Mouse (Mus musculus) thymus, postnatal 14 days (tissue): ENCODE measurements around the gene Ccdc138.
A peak's percentile ranks its signal among the peaks of the same experiment; 100 is the strongest.
"Not testable (repeated sequence)": the region's sequence is repeated elsewhere in the genome, so short reads cannot be mapped to it uniquely, and the experiment has no call there.

Experiments
- DNase-seq: peaks from one replicate; pipeline ENCODE4 v3.0.0; 2021

The Ccdc138 gene

DNA sequence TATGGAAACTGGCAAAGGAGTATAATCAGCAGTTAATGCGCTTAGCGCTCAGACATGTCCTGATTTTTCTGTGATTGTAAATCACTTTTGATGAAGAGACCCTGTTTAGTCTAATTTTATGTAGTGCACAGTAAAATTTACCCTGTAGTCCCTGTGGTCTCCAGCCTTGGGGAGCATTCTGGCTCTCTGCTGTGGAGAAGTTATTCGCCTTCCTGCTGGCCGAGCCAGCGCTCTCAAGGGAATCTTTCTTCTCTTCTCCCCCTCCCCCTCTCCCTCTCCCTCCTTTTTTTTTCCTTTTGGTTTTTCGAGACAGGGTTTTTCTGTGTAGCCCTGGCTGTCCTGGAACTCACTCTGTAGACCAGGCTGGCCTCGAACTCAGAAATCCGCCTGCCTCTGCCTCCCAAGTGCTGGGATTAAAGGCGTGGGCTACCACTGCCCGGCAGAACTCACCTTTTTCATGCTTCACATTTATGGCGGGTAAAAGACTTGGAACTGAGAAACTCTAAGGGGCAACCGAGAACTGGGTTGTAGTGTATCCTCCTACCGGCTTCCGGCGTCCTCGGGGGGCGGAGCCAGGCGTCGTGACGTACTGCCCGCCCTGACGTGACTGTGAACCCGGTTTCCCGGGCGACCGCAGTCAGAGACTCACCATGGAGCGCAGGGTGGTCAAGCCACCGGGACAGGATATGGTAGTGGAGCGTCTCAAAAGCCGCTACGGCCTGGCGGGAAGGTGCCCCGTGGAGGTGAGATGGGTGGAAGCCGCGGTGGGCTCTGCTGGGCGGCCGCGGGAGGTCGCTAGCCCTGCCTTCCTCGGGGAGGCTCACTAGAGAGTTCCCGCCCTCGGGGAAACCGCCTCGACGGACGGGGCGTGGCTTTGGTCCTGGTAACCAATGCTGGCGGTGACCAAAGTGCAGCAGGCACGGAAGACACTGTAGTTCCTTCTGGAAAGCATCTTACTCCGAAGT lies at the start of gene Ccdc138:
Gene Ccdc138, plus strand, starts transcription at position 629 of the 965 bp plus-strand sequence.
- peak; percentile 96 for DNase-seq

GRCm38 (mm10) chr10:58451575-58451974 lies 46.2 kb upstream of the Ccdc138 start:
- no peak for DNase-seq

- no peak for DNase-seq
These were observed 45.6 kb upstream of the Ccdc138 start for GRCm38 (mm10) chr10:58452185-58452584.

DNA sequence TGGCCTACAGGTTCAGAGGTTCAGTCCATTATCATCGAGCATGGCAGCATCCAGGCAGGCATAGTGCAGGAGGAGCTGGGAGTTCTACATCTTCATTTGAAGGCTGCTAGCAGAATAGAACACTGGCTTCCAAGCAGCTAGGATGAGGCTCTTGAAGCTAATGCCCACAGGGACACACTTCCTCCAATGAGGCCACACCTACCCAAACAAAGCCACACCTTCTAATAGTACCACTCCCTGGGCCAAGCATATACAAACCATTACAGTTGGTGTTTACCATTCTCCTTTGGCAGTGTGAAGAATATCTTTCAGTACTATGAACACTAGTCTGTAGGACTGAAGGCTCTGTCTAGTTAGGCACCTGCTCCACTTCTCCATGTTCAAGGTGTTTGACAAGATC lies 37.9 kb upstream of the Ccdc138 start:
- no peak for DNase-seq

DNA sequence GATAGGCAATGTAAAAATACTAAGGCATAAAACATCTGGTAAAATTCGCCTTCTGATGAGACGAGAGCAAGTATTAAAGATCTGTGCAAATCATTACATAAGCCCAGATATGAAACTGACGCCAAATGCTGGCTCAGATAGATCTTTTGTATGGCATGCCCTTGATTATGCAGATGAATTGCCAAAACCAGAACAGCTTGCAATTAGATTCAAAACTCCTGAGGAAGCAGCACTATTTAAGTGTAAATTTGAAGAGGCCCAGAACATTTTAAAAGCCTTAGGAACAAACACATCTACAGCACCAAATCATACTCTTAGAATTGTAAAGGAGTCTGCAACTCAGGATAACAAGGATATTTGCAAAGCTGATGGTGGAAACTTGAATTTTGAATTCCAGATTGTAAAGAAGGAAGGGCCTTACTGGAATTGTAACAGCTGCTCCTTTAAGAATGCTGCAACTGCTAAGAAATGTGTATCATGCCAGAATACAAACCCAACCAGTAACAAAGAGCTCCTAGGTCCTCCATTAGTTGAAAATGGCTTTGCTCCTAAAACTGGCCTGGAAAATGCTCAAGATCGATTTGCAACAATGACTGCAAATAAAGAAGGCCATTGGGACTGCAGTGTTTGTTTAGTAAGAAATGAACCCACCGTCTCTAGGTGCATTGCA lies 20.5 kb upstream of the Ccdc138 start:
- DNase-seq: no peak

GRCm38 (mm10) chr10:58478071-58478578 lies 19.6 kb upstream of the Ccdc138 start:
- no peak for DNase-seq

DNA sequence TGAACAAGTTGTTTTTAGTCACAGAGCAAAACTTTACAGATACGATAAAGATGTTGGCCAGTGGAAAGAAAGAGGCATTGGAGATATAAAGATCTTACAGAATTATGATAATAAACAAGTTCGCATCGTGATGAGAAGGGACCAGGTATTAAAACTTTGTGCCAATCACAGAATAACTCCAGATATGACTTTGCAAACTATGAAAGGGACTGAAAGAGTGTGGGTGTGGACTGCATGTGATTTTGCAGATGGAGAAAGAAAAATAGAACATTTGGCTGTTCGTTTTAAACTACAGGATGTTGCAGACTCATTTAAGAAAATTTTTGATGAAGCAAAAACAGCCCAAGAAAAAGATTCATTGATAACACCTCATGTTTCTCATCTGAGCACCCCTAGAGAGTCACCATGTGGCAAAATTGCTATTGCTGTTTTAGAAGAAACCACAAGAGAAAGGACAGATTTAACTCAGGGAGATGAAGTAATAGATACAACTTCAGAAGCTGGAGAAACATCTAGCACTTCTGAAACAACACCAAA lies 17.7 kb upstream of the Ccdc138 start:
- no peak for DNase-seq

DNA sequence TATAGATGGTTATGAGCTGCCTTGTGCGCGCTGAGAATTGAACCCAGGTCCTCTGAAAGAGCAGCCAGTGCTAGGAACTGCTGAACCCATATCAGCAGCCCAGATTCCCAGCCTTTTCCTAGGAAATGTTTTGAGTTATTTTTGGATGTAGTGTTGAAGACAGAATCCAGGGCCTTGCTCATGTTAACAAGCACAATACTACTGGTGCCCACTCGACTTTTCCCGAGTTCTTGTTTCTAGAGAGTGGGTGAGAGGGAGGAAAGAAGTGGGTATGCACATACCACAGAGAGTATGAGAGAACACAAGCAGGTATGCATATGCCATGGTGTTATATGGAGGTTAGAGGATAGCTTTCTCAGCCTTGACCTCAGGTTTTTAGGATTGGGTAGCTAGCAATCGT lies 6.7 kb upstream of the Ccdc138 start:
- DNase-seq: no peak

GRCm38 (mm10) chr10:58495637-58496036 lies 2.1 kb upstream of the Ccdc138 start:
- DNase-seq: no peak

- no peak for DNase-seq
These were observed 1.0 kb upstream of the Ccdc138 start for GRCm38 (mm10) chr10:58496732-58497131.

GRCm38 (mm10) chr10:58498516-58498915 lies 768 bp downstream of the Ccdc138 start:
- DNase-seq: no peak

DNA sequence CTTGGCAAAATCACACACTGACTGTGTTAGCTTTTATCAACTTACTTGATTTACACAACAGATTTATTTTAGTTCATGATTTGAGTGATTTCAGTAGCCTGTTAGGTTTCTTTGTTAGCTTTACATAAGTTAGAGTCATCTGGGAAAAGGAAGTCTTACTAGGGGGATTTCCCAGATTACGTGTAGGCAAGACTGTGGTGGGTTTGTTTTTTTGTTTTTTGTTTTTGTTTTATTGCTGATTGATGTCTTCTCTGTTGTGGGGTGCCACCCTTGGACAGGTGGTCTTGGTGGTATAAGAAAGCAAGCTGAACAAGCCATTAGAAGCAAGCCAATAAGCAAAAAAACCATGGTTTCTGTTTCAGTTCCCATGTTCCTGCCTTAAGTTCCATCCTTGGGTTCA lies 31.6 kb downstream of the Ccdc138 start:
- DNase-seq: no peak

DNA sequence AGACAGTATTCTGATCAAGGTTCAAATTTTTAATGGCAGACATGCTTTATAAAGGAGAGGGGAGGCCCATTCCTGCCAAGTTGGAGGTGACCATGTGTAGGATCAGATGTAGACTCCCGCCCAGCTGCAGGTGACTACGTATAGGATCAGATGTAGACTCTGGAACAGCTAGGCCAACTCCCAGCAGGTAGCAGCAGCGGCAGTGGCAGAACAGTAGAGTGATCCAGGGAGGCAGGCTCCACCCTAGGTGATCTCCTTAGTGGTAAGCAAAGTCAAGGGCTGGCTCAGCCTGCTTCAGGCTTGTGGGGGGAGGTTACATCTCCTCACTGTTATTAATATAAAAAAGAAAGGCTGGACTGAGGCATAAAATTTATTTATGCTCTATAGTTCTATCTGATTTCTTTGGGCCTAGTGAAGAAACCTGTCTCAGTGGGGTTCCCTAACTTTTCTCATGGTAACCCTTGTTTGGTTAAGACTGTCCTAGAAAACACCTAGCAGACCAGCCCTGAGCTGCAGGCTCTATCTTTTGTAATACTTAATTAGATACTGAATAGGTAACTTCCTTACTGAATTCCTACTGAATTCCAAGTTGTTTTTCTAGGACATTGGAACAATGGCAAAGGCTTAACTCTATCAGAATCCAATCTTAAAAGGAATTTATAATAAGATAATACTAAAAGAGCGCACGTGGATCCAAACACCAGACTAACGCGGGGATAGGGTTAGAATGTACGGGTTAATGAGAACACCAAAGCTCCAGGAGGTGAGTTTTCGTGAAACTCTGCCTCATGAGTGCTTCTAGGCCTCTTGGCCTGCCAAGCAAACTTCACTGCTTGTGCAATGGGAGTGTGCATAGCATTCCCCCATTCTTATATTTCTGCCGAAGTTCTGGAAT lies 33.4 kb downstream of the Ccdc138 start:
- DNase-seq: no peak

- no peak for DNase-seq
These were observed 34.4 kb downstream of the Ccdc138 start for GRCm38 (mm10) chr10:58532177-58532576.

DNA sequence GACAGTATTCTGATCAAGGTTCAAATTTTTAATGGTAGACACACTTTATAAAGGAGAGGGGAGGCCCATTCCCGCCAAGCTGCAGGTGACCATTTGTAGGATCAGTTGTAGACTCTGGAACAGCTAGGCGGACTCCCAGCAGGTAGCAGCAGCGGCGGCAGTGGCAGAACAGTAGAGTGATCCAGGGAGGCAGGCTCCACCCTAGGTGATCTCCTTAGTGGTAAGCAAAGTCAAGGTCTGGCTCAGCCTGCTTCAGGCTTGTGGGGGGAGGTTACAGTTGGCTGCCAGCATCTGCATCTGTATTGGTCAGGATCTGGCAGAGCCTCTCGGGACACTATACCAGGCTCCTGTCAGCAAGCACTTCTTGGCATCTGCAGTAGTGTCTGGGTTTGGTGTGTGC lies 38.5 kb downstream of the Ccdc138 start:
- DNase-seq: not testable (repeated sequence)

- no peak for DNase-seq
These were observed 42.9 kb downstream of the Ccdc138 start for GRCm38 (mm10) chr10:58540613-58541012.

GRCm38 (mm10) chr10:58548739-58549138 lies 51.0 kb downstream of the Ccdc138 start:
- DNase-seq: no peak

GRCm38 (mm10) chr10:58554693-58555387 lies 57.1 kb downstream of the Ccdc138 start:
- no peak for DNase-seq

- peak; percentile 63 for DNase-seq
These were observed 61.4 kb downstream of the Ccdc138 start for GRCm38 (mm10) chr10:58559098-58559497.

DNA sequence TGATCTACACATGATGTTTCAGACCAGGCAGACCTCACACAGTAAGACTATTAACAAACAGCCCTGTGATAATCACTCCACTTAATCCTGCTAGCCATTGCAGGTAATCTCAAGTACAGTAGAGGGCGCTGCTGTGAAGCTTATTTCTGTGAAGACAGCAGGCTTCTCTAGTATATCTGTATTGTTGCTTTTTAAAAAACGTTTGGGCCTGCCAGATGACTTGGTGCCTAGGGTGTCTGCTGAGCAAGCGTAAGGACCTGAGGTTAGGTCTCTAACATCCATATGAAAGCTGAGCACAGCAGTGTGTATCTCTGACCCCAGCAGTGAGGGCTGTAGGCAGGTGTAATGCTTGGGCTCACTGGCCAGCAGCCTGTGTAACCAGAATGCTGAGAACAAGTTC lies 62.2 kb downstream of the Ccdc138 start:
- DNase-seq: no peak

DNA sequence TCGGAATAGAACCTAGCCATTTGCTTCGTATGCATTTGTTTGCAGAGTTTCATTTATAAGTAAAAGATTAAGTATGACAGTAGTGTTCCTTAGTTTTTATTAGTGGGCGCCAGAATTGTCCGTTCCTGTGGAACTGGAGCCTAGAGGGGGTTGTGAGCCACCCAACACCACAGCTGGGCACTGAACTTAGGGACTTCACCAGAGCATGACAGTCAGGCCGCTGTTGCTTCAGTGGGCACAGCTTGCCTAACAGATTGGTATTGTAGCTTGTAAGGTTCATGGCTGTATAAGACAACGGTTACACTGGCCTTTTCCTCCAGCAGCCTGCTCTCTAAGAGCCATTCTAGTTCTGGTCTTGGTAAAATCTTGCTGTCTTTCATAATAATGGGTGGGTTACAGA lies 62.8 kb downstream of the Ccdc138 start:
- DNase-seq: no peak
